Mouse (Mus musculus) thymus, postnatal 25 days (tissue): ENCODE data around the gene 1110017D15Rik.

Experiments used
- DNase-seq: peaks from one replicate; pipeline ENCODE4 v3.0.0; 2022

1110017D15Rik gene

GRCm38 (mm10) chr4:41507998-41508397 lies 9.1 kb downstream of the 1110017D15Rik start:
- DNase-seq: no peak

GRCm38 (mm10) chr4:41507326-41507924 lies 9.7 kb downstream of the 1110017D15Rik start:
- no peak for DNase-seq

GRCm38 (mm10) chr4:41506906-41507305 lies 10.2 kb downstream of the 1110017D15Rik start:
- DNase-seq: peak; percentile 71

- DNase-seq: peak; percentile 40
Observed at GRCm38 (mm10) chr4:41506156-41506555, 11.0 kb downstream of the 1110017D15Rik start.

- no peak for DNase-seq
Observed at GRCm38 (mm10) chr4:41505131-41505551, 12.0 kb downstream of the 1110017D15Rik start.

- no peak for DNase-seq
Observed at GRCm38 (mm10) chr4:41504325-41504724, 12.8 kb downstream of the 1110017D15Rik start.

GRCm38 (mm10) chr4:41502986-41503412 lies 14.1 kb downstream of the 1110017D15Rik start, which contains the start of gene AI464131:
AI464131 (minus strand) TSS chr4:41503076.
- DNase-seq: peak; percentile 60

- DNase-seq: no peak
Observed at GRCm38 (mm10) chr4:41502171-41502940, 14.8 kb downstream of the 1110017D15Rik start.

GRCm38 (mm10) chr4:41500787-41501186 lies 16.3 kb downstream of the 1110017D15Rik start:
- no peak for DNase-seq

GRCm38 (mm10) chr4:41499619-41500018 lies 17.5 kb downstream of the 1110017D15Rik start:
- DNase-seq: no peak

GRCm38 (mm10) chr4:41498921-41499391 lies 18.2 kb downstream of the 1110017D15Rik start:
- DNase-seq: no peak

- DNase-seq: no peak
Observed at GRCm38 (mm10) chr4:41497995-41498845, 18.9 kb downstream of the 1110017D15Rik start.

- peak; percentile 51 for DNase-seq
Observed at GRCm38 (mm10) chr4:41497579-41497978, 19.6 kb downstream of the 1110017D15Rik start.

- DNase-seq: no peak
Observed at GRCm38 (mm10) chr4:41497046-41497445, 20.1 kb downstream of the 1110017D15Rik start.

- no peak for DNase-seq
Observed at GRCm38 (mm10) chr4:41495850-41496249, 21.3 kb downstream of the 1110017D15Rik start.

GRCm38 (mm10) chr4:41495076-41495475 lies 22.1 kb downstream of the 1110017D15Rik start:
- DNase-seq: no peak

- no peak for DNase-seq
Observed at GRCm38 (mm10) chr4:41494378-41494777, 22.8 kb downstream of the 1110017D15Rik start.

- DNase-seq: no peak
Observed at GRCm38 (mm10) chr4:41493464-41494116, 23.5 kb downstream of the 1110017D15Rik start.

- DNase-seq: no peak
Observed at GRCm38 (mm10) chr4:41492951-41493350, 24.2 kb downstream of the 1110017D15Rik start.

- DNase-seq: no peak
Observed at GRCm38 (mm10) chr4:41481601-41482017, 35.5 kb downstream of the 1110017D15Rik start.

- DNase-seq: no peak
Observed at GRCm38 (mm10) chr4:41480254-41480653, 36.9 kb downstream of the 1110017D15Rik start.

- no peak for DNase-seq
Observed at GRCm38 (mm10) chr4:41479456-41479804, 37.7 kb downstream of the 1110017D15Rik start.
